Mouse (Mus musculus): Measurements from ENCODE around the gene Abhd14a. TPM values are rescaled to one million over a fixed set of nuclear protein-coding genes. Genes with fewer than 3 reads are reported as not detected.

Abhd14a gene
- total RNA-seq, 4 experiments from 2014 or later: 31.7 to 35.8 (median 34.5) TPM

GRCm38 (mm10) chr9:106469776-106470175 is 22.3 kb upstream of the Abhd14a start:
- DNase-seq (ENCODE audit: low spot score in 2 of 2): peak; percentile 0 to 8

GRCm38 (mm10) chr9:106469317-106469716 is 21.8 kb upstream of the Abhd14a start:
- DNase-seq (ENCODE audit: low spot score in 2 of 2): no peak

GRCm38 (mm10) chr9:106467746-106468145 is 20.3 kb upstream of the Abhd14a start:
- no peak for DNase-seq (ENCODE audit: low spot score in 2 of 2)

GRCm38 (mm10) chr9:106466721-106467120 is 19.2 kb upstream of the Abhd14a start:
- no peak for DNase-seq (ENCODE audit: low spot score in 2 of 2)

GRCm38 (mm10) chr9:106465571-106466200 is 18.2 kb upstream of the Abhd14a start, which contains the start of gene Gpr62:
Gene Gpr62, minus strand, starts transcription at chr9:106465938.
- peak in 1 of 2 experiments; percentile 80 for DNase-seq (ENCODE audit: low spot score in 2 of 2)

- DNase-seq (ENCODE audit: low spot score in 2 of 2): peak; percentile 61 to 69
Observed at GRCm38 (mm10) chr9:106464751-106465541, 17.5 kb upstream of the Abhd14a start.

GRCm38 (mm10) chr9:106463122-106464063 is 15.9 kb upstream of the Abhd14a start:
- no peak for DNase-seq (ENCODE audit: low spot score in 2 of 2)

- DNase-seq (ENCODE audit: low spot score in 2 of 2): no peak
Observed at GRCm38 (mm10) chr9:106462430-106462800, 14.9 kb upstream of the Abhd14a start.

GRCm38 (mm10) chr9:106461641-106462429 is 14.4 kb upstream of the Abhd14a start:
- DNase-seq (ENCODE audit: low spot score in 2 of 2): no peak

GRCm38 (mm10) chr9:106461026-106461415 is 13.5 kb upstream of the Abhd14a start:
- DNase-seq (ENCODE audit: low spot score in 2 of 2): no peak

- no peak for DNase-seq (ENCODE audit: low spot score in 2 of 2)
Observed at GRCm38 (mm10) chr9:106460401-106461025, 13.0 kb upstream of the Abhd14a start.

- no peak for DNase-seq (ENCODE audit: low spot score in 2 of 2)
Observed at GRCm38 (mm10) chr9:106459946-106460345, 12.5 kb upstream of the Abhd14a start.

GRCm38 (mm10) chr9:106457920-106458319 is 10.4 kb upstream of the Abhd14a start:
- no peak for DNase-seq (ENCODE audit: low spot score in 2 of 2)

- DNase-seq (ENCODE audit: low spot score in 2 of 2): no peak
Observed at GRCm38 (mm10) chr9:106457163-106457559, 9.7 kb upstream of the Abhd14a start.

- no peak for DNase-seq (ENCODE audit: low spot score in 2 of 2)
Observed at GRCm38 (mm10) chr9:106456325-106457162, 9.1 kb upstream of the Abhd14a start.

- peak in 1 of 2 experiments; percentile 62 for DNase-seq (ENCODE audit: low spot score in 2 of 2)
Observed at GRCm38 (mm10) chr9:106454888-106455681, 7.6 kb upstream of the Abhd14a start.

- DNase-seq (ENCODE audit: low spot score in 2 of 2): no peak
Observed at GRCm38 (mm10) chr9:106454071-106454761, 6.7 kb upstream of the Abhd14a start.
